Mouse (Mus musculus) adrenal gland, postnatal 14 days (tissue): Measurements from ENCODE around the gene Tjap1. TPM values are rescaled to one million over a fixed set of nuclear protein-coding genes. Genes with fewer than 3 reads are reported as not detected.

Experiments used
- DNase-seq: peaks from one replicate; pipeline ENCODE4 v3.0.0; 2021; ENCODE audit warnings: mixed read lengths
- total RNA-seq: library from RNA; stranded (reverse); gene quantifications from 2 replicates; pipeline ENCODE4 v1.2.3, GENCODE M21; 2021

The Tjap1 gene
- total RNA-seq, 1 experiment from 2014 or later: 44.1 TPM

GRCm38 (mm10) chr17:46283911-46284310 is 1.1 kb upstream of the Tjap1 start:
- DNase-seq: no peak

DNA sequence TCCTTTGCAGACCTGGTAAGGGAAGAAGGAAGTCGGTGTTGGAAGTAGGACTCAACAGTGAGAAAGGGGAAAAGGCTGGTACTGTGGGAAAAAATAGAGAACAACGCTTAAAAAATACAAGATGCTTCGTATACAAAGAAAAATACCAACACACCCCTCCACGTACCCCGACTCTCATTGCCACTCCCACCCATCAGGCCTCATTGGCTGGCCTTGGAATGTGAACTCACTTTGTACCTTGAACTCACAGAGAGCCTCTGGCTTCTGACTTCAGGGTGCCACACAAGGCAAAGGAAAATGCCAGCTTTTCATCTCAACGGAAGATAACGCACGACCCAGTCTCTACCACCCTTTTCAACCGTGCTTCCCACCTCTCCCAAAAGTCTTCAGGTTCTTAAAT is 314 bp upstream of the Tjap1 start:
- DNase-seq: no peak

GRCm38 (mm10) chr17:46278011-46278765 is 4.6 kb downstream of the Tjap1 start:
- peak; percentile 73 for DNase-seq

DNA sequence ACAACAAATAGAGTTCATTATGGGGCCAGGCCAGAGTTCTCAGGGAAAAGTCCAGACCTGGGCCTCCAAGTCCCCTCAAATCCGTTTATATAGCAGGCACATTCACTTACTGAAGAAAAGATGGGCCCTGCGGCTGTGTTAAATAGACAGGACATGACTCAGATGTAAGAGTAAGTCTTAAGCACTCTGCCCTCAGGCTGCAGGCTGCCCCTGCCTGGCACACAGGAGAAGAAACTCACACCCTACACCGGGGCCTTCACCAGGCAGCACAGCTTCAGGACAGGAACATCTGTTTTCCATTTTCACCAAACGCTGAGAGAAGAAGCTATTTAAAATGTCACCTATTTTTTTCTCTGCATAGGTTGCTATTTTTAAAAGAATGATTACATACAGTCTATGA is 5.2 kb downstream of the Tjap1 start:
- no peak for DNase-seq

DNA sequence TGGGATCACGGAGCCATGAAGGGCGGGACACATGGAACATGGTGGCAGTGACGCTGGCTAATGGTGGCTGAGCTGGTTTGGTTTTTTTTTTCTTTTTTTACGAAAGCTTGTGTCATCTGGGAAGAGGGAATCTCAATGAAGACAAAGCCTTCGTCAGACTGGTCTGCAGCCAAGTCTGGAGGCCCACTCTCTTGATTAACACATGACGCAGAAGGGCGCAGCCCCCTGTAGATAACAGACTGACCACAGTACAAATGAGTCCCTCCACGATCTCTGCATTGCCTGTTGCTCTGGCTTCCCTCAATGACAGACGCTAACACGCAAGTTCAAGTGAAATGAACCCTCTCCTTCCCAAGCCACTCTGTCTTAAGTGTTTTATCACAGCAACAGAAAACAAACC is 7.3 kb downstream of the Tjap1 start:
- DNase-seq: no peak

DNA sequence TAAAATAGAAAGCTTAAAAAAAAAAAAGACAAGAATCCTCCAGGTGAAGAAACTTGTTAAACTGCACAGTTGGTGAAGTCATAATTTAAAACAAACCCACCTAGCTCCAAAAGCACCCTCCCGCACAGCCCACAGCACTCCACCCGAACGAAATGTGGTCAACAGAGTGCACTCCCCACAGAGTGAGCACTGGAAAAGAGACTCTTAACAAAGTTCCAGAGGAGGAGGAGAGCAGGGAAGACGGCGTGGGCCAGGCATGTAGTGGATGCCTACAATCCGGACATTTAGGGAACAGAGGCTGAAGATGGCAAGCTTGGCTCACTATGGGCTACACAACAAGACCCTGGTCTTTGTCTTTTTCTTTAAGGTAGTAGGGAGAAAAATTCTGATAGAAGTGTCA is 7.8 kb downstream of the Tjap1 start:
- no peak for DNase-seq

GRCm38 (mm10) chr17:46274465-46274864 is 8.4 kb downstream of the Tjap1 start:
- DNase-seq: no peak

GRCm38 (mm10) chr17:46273803-46274236 is 9.0 kb downstream of the Tjap1 start:
- no peak for DNase-seq

DNA sequence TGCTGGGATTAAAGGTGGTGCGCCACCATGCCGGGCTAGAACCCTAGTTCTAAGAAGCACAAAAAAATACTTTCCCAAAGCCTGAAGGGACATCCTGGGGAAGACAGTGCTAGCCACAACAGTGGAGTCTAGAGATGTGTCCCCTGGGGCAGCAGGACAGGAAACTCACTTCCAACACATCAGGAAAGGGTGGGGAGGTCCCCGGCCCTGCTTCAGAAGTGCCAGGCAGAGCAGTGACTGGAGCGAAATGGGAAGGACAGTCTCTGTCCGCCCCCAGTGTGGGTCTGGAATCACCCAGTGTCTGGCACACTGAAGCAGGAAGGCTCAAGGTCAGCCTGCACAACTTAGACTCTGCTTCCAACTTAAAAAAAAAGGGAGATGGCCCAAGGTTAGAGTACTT is 10.2 kb downstream of the Tjap1 start:
- peak; percentile 68 for DNase-seq

DNA sequence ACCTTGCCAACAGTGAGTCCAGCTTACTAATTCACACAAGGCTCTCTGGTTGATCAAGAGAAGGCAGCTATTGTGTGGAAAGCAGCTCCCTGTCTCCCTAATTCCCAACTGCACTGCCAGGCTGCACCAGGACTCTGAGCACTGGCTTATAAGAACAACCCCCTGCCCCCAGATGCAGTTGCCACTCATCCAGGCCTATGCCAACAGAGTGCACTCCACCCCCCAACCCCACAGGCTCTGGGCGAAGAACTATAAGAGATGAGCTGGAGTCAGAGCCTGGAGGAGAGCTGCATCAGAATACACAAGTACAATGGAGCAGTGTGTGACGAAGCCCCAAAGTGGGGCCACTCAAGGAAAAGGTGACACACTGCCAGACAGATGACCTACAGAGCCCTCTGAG is 10.8 kb downstream of the Tjap1 start:
- DNase-seq: no peak

DNA sequence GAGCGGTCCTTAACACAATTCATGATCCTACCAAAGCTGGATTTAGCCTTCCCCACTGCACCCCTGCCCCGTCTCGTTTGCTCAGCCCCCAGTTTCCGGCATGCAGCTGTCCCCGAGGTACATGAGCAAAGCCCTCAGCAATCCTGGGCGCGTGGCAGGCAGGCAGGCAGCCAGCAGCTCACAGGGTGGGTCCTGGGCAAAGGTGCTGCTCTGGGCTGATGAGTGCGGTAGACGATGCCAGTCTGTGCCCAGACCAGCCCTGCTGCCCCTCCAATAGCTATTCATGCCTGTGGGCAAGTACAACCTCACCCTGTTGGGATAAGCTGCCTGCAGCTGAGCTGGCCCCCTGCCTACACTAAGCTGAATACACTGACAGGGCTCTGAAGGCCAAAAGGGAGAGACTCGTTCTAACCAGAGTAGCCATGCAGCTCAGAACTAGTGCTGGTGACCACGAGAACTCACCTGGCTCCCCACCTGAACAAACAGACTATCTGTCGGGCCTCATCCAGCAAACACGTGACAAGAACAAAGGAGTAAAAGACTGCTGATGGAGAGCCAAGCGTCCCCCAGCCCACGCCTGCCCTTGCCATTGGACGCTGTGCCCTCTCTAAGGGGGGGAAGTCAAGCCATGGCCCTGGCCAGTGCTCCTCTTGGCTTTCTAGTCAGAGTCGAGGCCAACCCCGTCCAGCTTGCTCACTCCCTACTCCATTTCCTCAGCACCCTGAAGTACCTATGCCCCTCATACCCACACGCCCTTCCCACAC is 12.9 kb downstream of the Tjap1 start:
- no peak for DNase-seq

- DNase-seq: no peak
Observed at GRCm38 (mm10) chr17:46268026-46268720, 14.7 kb downstream of the Tjap1 start.

DNA sequence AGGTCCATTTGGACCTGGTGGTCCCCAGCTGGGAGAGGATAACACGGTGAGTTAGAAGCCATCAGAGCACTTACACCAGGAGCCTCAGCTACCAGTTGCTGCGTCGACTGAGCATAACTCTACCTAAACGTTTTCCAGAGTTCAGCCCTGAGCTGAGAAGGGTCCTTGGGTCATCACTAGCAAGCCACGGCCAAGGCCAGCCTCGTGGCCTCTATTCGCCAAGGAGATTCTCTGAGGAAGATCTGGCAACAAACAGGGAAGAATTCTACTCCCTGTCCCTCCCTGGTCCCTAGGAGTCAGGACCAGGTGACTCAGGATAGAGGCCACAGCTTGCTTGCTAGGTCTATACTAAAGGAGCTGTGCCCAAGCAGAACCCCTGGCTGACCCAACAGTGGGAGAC is 15.3 kb downstream of the Tjap1 start:
- DNase-seq: no peak

- DNase-seq: no peak
Observed at GRCm38 (mm10) chr17:46266986-46267385, 15.8 kb downstream of the Tjap1 start.

- peak; percentile 87 for DNase-seq
Observed at GRCm38 (mm10) chr17:46265918-46266618, 16.8 kb downstream of the Tjap1 start.

- no peak for DNase-seq
Observed at GRCm38 (mm10) chr17:46265502-46265901, 17.3 kb downstream of the Tjap1 start.

- no peak for DNase-seq
Observed at GRCm38 (mm10) chr17:46262201-46262694, 20.6 kb downstream of the Tjap1 start.

DNA sequence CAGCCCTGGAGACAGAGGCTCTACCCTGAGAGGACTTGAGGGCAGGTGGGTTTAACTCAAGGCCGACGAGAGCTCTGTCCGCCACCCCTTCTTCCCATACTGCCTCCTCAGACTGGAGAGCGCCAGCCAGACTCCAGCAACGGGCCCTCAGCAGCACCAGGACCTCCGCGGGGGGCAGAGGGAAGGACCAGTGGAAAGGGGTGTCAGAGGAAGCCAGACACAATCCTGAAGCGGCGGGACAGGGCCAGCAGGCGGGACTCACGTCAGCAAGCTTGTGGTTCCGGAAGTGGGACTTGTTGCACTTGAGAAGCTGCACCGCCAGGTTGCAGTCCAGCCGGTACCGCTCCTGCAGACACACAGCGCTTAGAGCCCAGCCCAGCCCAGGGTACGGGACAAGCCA is 23.2 kb downstream of the Tjap1 start:
- no peak for DNase-seq

DNA sequence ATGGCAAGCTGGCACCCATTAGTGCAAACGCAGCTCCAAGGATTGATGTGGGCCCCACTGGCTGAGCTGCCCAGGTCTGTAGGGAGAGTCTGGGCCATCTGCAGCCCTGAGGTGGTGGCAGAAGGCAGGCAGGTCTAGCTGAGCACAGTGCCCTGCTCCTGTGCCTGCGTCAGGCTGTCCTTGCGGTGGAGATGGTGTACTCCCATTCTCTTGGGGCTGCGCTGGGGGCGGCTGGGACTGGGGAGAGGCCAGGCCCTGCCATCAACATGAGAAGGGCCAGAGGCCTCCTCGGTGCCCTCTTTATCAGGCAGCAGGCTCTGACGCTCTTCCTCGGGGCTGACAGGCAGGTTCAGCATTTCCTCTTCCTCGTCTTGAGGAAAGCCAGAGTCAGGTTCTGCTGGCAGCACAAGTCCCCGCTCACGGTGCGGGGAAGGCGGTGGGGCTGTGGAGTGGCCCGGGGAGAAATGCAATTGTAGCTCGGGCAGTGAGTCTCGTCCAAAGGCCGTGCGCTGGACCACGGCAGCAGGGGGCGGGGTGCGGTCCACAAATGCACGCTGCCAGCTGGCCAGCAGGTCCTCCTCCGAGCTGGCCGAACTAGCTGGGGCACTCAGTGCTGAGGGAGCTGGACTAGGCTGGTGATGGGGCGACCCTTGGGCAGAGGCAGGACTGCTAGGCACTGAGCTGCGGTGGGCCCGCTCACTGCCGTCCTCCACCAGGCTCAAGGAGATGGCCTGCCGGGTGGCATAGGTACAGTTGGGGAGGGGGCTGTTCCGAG is 24.4 kb downstream of the Tjap1 start:
- no peak for DNase-seq

GRCm38 (mm10) chr17:46255147-46255546 is 27.7 kb downstream of the Tjap1 start:
- no peak for DNase-seq

GRCm38 (mm10) chr17:46254106-46254505 is 28.7 kb downstream of the Tjap1 start:
- DNase-seq: peak; percentile 51
